Mouse (Mus musculus) neural tube, embryonic 13.5 days (tissue): ENCODE measurements around the gene Faf1. TPM values are rescaled to one million over a fixed set of nuclear protein-coding genes. Genes with fewer than 3 reads are reported as not detected.

ENCODE experiments used
- ATAC-seq: fragments of 200-750 bp; cut with Nextera tagmentation; 2 replicates; pipeline ENCODE4 v1.8.0; 2017; ENCODE audit warnings: low read depth, mild to moderate bottlenecking, moderate TSS enrichment, moderate library complexity
- H3K27ac ChIP-seq: fragments of 300-500 bp; sonication (generic); replicated peaks from 2 replicates; pipeline ENCODE4 v1.5.1; 2015; ENCODE audit warnings: moderate library complexity, mild to moderate bottlenecking, inconsistent platforms
- H3K27me3 ChIP-seq: fragments of 300-500 bp; sonication (generic); 2 replicates; pipeline ENCODE4 v1.6.1; 2015; ENCODE audit warnings: mild to moderate bottlenecking, inconsistent platforms
- H3K36me3 ChIP-seq: fragments of 300-500 bp; sonication (generic); 2 replicates; pipeline ENCODE4 v1.6.1; 2015; ENCODE audit warnings: mild to moderate bottlenecking, inconsistent platforms
- H3K4me1 ChIP-seq: fragments of 300-500 bp; sonication (generic); replicated peaks from 2 replicates; pipeline ENCODE4 v1.6.1; 2015; ENCODE audit warnings: inconsistent platforms
- H3K4me2 ChIP-seq: fragments of 300-500 bp; sonication (generic); 2 replicates; pipeline ENCODE4 v1.6.1; 2015; ENCODE audit warnings: inconsistent platforms, mild to moderate bottlenecking, moderate library complexity
- H3K4me3 ChIP-seq: fragments of 300-500 bp; sonication (generic); 2 replicates; pipeline ENCODE4 v1.5.1; 2015; ENCODE audit warnings: mild to moderate bottlenecking, inconsistent platforms
- H3K9ac ChIP-seq: fragments of 300-500 bp; sonication (generic); 2 replicates; pipeline ENCODE4 v1.6.1; 2015; ENCODE audit warnings: moderate library complexity, mild to moderate bottlenecking, inconsistent platforms
- H3K9me3 ChIP-seq: fragments of 300-500 bp; sonication (generic); 2 replicates; pipeline ENCODE4 v1.6.1; 2016; ENCODE audit warnings: inconsistent platforms
- WGBS: fragments of 180-500 bp; shearing (Covaris S2); methylation state at CpG from one replicate; pipeline ENCODE4 v1.1.7; 2015; 5-methylcytosine and 5-hydroxymethylcytosine counted together
- polyA plus RNA-seq: library from polyadenylated mRNA; unstranded; fragments of >200 nt; fragmentation: Nextera tagmentation; extraction: Ambion mirVana; gene quantifications from 2 replicates; pipeline ENCODE4 v1.2.1, GENCODE M21; 2015

The Faf1 gene
- polyA plus RNA-seq, 1 experiment from 2014 or later, result 33.6 TPM

DNA sequence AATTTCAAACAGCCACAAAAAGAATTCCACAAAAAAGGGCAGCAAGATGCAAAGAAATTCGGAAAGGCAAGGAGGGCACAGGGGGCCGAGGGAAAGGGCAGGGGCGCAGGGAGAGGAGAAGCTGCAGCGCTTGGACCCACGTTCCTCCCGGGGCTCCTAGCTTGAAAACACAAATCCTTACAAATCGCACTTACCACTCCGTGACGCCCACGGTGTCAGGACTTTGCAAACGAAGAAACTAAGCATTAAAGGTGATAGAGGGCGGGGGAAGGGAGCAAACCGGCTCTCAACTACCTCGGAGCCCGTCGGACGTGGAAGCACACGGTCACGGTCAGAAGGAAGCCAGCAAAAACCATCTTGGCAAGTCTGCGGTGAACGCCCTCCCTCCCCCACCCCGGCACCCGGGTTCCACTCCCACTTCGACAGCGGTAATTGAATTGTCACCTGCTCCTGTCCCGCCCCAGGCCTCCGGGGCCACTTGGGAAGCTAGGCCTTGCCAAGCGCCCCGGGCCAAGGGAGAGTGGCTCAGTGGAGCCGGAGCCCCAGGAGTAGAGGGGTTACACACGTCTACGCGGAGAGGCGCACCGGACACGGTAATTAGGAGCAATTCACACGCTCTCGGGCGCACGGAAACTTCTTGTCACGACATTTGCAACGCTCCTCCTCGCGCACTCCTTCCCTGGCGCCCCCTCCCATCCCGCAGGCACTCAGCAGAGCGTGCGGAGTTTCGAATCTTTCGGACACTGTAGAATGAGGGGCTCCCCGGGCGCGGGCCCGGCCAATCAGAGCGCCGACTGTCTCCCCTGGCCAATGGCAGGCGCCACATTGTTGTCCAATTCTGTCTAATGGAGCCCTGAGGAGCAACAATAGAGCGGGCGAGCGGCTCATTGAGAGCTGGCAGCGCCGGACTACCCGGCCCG lies 301.0 kb downstream of the Faf1 start, which contains the start of gene Dmrta2:
Gene Dmrta2 (plus strand): TSS at position 906 of the 920 bp plus-strand sequence.
- peak; percentile 84 for ATAC-seq
- peak within 1 kb of the TSS; percentile 31 for H3K4me3 ChIP-seq
- H3K4me2 ChIP-seq, result peak within 1 kb of the TSS; percentile 55
- H3K4me1 ChIP-seq, result peaks cover 41% of the 10 kb centered on the region
- WGBS, result under 1% methylated on average over 64 of the region's 64 CpGs
- H3K27ac ChIP-seq, result no peak within 1 kb of the TSS
- H3K9me3 ChIP-seq, result peaks cover 5% of the 10 kb centered on the region; the same call in 1 of the 2 replicates
- no peak within 1 kb of the TSS for H3K9ac ChIP-seq
- no peaks in the 10 kb centered on the region for H3K36me3 ChIP-seq
- peaks cover 99% of the 10 kb centered on the region for H3K27me3 ChIP-seq

- WGBS, result under 1% methylated on average over 55 of the region's 56 CpGs
- Histone ChIP-seq H3K9ac (no peak overlapping the region), H3K4me3 (peak overlapping the region; percentile 31), H3K4me2 (peak overlapping the region; percentile 55), H3K27ac (no peak overlapping the region), H3K36me3 (no peaks in the 10 kb centered on the region), H3K4me1 (peaks cover 44% of the 10 kb centered on the region), H3K27me3 (peaks cover 97% of the 10 kb centered on the region), H3K9me3 (peaks cover 5% of the 10 kb centered on the region; the same call in 1 of the 2 replicates)
- ATAC-seq, result peak; percentile 24
Measured at GRCm38 (mm10) chr4:109978068-109978857, 301.9 kb downstream of the Faf1 start.

GRCm38 (mm10) chr4:109978858-109979340 lies 302.5 kb downstream of the Faf1 start:
- no peak overlapping the region for H3K27ac ChIP-seq
- no peak overlapping the region for H3K9ac ChIP-seq
- H3K4me2 ChIP-seq, result peak overlapping the region; percentile 55; the same call in 1 of the 2 replicates
- peaks cover 51% of the 10 kb centered on the region for H3K4me1 ChIP-seq
- peaks cover 5% of the 10 kb centered on the region; the same call in 1 of the 2 replicates for H3K9me3 ChIP-seq
- WGBS, result under 1% methylated on average over 9 of the region's 9 CpGs
- H3K27me3 ChIP-seq, result peaks cover 97% of the 10 kb centered on the region
- ATAC-seq, result no peak
- H3K4me3 ChIP-seq, result no peak overlapping the region
- H3K36me3 ChIP-seq, result no peaks in the 10 kb centered on the region

- Histone ChIP-seq H3K27me3 (peaks cover 97% of the 10 kb centered on the region), H3K4me1 (peaks cover 45% of the 10 kb centered on the region), H3K36me3 (no peaks in the 10 kb centered on the region), H3K9me3 (peaks cover 5% of the 10 kb centered on the region; the same call in 1 of the 2 replicates), H3K4me3 (peak overlapping the region; percentile 5; the same call in 1 of the 2 replicates), H3K27ac (no peak overlapping the region), H3K4me2 (peak overlapping the region; percentile 18; the same call in 1 of the 2 replicates), H3K9ac (no peak overlapping the region)
- under 1% methylated on average over 65 of the region's 66 CpGs for WGBS
- ATAC-seq, result no peak
Measured at GRCm38 (mm10) chr4:109979461-109980320, 303.3 kb downstream of the Faf1 start.

DNA sequence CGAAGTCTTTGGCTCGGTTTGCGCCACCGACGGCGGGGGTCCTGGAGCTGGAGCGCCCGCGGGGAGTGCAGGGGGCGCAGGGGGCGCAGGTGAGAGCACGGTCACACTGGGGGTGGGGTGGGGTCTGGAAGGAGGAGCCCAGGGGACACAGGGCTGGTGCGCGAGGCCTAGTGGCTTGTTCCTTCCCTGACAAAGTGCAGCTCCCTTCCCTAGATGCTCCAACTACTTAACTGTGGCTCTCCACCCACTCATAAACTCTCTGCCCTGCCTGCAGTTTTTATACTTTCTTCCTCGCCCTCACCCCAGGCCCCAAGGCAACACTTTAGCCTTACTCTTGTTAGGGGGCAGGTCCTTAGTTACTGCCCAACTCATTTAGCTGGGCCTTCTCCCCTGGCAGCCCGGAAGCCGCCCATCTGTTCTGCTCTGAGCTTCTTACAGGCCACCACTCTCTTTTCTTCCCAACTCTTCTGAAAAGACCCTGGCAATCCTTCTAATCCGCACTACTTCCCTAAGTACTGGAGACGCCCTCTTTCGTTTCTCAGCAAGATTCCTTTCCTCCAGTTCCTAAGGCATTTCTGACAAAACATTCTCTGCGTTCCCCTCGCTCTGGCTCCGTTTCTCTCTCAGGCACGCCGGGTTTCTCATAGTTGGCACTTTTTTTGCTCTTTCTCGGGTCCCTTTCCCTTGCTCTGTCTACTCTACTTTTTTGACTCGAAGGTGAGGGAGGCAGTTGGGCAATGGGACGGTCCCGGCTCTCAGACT lies 304.1 kb downstream of the Faf1 start:
- H3K9ac ChIP-seq, result no peak overlapping the region
- H3K4me1 ChIP-seq, result peaks cover 42% of the 10 kb centered on the region
- no peak for ATAC-seq
- H3K27ac ChIP-seq, result no peak overlapping the region
- H3K4me2 ChIP-seq, result peak overlapping the region; percentile 18; the same call in 1 of the 2 replicates
- H3K27me3 ChIP-seq, result peaks cover 97% of the 10 kb centered on the region
- WGBS, result 1% methylated on average over 29 of the region's 29 CpGs
- peaks cover 3% of the 10 kb centered on the region; the same call in 1 of the 2 replicates for H3K9me3 ChIP-seq
- H3K36me3 ChIP-seq, result no peaks in the 10 kb centered on the region
- H3K4me3 ChIP-seq, result peak overlapping the region; percentile 5; the same call in 1 of the 2 replicates

DNA sequence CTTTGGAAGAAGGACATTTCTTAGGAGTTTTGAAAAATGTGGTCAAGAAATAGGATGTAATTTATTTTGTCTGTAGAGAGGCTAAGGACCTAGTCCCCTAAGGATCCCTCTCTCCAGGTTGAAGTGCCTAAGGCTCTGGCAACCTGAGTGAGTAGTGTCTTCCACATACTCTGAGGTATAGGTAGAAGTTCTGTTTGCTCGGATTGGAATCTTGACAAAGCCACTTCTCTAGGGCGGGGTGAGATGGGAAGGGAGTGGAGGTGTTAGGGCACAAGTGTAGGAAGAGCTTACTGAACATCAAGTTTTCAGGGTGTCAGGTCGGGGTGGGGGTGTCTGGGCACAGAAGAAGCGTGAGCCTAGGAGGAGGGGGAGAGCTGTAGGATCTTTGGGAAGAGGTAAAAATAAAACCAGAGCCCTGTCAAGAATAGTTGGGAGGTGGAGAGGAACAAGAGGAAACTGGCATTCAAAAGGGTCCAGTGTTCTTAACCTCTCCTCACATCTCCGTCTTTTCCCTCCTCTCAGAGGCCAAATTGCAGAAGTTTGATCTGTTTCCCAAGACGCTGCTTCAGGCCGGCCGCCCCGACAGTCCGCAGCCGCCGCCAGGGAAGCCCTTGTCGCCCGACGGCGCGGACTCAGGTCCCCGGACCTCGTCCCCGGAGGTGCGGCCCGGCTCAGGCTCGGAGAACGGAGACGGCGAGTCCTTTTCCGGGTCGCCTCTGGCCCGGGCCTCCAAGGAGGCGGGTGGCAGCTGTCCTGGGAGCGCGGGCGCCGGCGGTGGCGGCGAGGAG lies 304.9 kb downstream of the Faf1 start:
- H3K27ac ChIP-seq, result no peak overlapping the region
- WGBS, result 2% methylated on average over 37 of the region's 37 CpGs
- no peak overlapping the region for H3K9ac ChIP-seq
- H3K4me1 ChIP-seq, result peaks cover 42% of the 10 kb centered on the region
- H3K27me3 ChIP-seq, result peaks cover 97% of the 10 kb centered on the region
- no peaks in the 10 kb centered on the region for H3K9me3 ChIP-seq
- H3K4me3 ChIP-seq, result peak overlapping the region; percentile 25; the same call in 1 of the 2 replicates
- H3K4me2 ChIP-seq, result peak overlapping the region; percentile 48; the same call in 1 of the 2 replicates
- ATAC-seq, result no peak
- no peaks in the 10 kb centered on the region for H3K36me3 ChIP-seq

- Histone ChIP-seq H3K4me2 (peak overlapping the region; percentile 48), H3K9ac (no peak overlapping the region), H3K27me3 (peaks cover 97% of the 10 kb centered on the region), H3K9me3 (no peaks in the 10 kb centered on the region), H3K36me3 (no peaks in the 10 kb centered on the region), H3K4me3 (peak overlapping the region; percentile 25), H3K4me1 (peaks cover 42% of the 10 kb centered on the region), H3K27ac (no peak overlapping the region)
- no peak for ATAC-seq
- under 1% methylated on average over 77 of the region's 99 CpGs for WGBS
Measured at GRCm38 (mm10) chr4:109981871-109982680, 305.7 kb downstream of the Faf1 start.

GRCm38 (mm10) chr4:109982681-109983265 lies 306.4 kb downstream of the Faf1 start:
- H3K36me3 ChIP-seq, result no peaks in the 10 kb centered on the region
- peaks cover 36% of the 10 kb centered on the region for H3K4me1 ChIP-seq
- 2% methylated on average over 27 of the region's 30 CpGs for WGBS
- no peaks in the 10 kb centered on the region for H3K9me3 ChIP-seq
- no peak for ATAC-seq
- H3K27me3 ChIP-seq, result peaks cover 97% of the 10 kb centered on the region
- no peak overlapping the region for H3K27ac ChIP-seq
- no peak overlapping the region for H3K9ac ChIP-seq
- H3K4me2 ChIP-seq, result peak overlapping the region; percentile 48
- H3K4me3 ChIP-seq, result peak overlapping the region; percentile 25

DNA sequence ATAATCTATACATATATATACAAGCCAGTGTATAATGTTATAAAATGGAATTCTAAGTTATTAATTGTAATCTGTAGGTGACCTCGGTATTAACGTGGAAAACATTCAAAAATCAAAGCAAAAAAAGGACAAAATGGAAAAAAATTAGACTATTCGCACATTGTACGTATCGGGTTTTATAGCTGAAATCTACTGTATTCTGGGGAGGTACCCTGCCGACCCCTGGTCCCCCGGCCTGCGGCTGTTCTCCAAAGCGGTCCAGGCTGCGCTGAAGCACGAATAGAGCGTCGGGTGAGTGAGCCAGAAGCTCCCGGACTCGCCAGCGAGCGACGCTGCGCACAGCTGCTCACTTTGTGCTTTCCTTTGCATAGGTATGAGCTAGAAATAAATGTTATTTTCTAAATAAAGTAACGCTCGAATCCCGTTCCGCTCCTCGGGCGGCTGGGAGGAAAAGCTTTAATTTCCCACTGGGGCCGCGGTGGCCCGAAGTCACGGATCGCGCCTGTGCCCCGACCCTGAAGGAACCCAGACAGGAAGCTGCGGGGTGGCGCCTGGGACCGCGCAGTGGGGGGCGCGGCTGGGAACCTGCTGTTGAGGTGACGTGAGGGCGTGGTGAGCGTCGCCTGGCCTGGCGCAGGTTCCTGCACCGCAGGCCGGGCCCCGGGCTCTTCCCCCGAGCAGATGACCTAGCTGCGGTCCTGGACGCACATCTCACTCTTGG lies 307.1 kb downstream of the Faf1 start:
- H3K9ac ChIP-seq, result no peak overlapping the region
- no peak overlapping the region for H3K27ac ChIP-seq
- H3K4me2 ChIP-seq, result no peak overlapping the region
- 0 out of 2 replicates have a peak overlapping the region, but pooled peaks have one; percentile 3 for H3K4me3 ChIP-seq
- H3K27me3 ChIP-seq, result peaks cover 96% of the 10 kb centered on the region
- H3K4me1 ChIP-seq, result peaks cover 29% of the 10 kb centered on the region
- H3K36me3 ChIP-seq, result no peaks in the 10 kb centered on the region
- no peak for ATAC-seq
- no peaks in the 10 kb centered on the region for H3K9me3 ChIP-seq
- 1% methylated on average over 48 of the region's 49 CpGs for WGBS
